Mouse (Mus musculus) neural tube, embryonic 13.5 days (tissue): ENCODE results near the gene Naa16. TPM values are rescaled to one million over a fixed set of nuclear protein-coding genes. Genes with fewer than 3 reads are reported as not detected.

Experiments used
- ATAC-seq: fragments of 200-750 bp; cut with Nextera tagmentation; 2 replicates; pipeline ENCODE4 v1.8.0; 2017; ENCODE audit warnings: low read depth, mild to moderate bottlenecking, moderate TSS enrichment, moderate library complexity
- H3K27ac ChIP-seq: fragments of 300-500 bp; sonication (generic); replicated peaks from 2 replicates; pipeline ENCODE4 v1.5.1; 2015; ENCODE audit warnings: moderate library complexity, mild to moderate bottlenecking, inconsistent platforms
- H3K27me3 ChIP-seq: fragments of 300-500 bp; sonication (generic); 2 replicates; pipeline ENCODE4 v1.6.1; 2015; ENCODE audit warnings: mild to moderate bottlenecking, inconsistent platforms
- H3K36me3 ChIP-seq: fragments of 300-500 bp; sonication (generic); 2 replicates; pipeline ENCODE4 v1.6.1; 2015; ENCODE audit warnings: mild to moderate bottlenecking, inconsistent platforms
- H3K4me1 ChIP-seq: fragments of 300-500 bp; sonication (generic); replicated peaks from 2 replicates; pipeline ENCODE4 v1.6.1; 2015; ENCODE audit warnings: inconsistent platforms
- H3K4me2 ChIP-seq: fragments of 300-500 bp; sonication (generic); 2 replicates; pipeline ENCODE4 v1.6.1; 2015; ENCODE audit warnings: inconsistent platforms, mild to moderate bottlenecking, moderate library complexity
- H3K4me3 ChIP-seq: fragments of 300-500 bp; sonication (generic); 2 replicates; pipeline ENCODE4 v1.5.1; 2015; ENCODE audit warnings: mild to moderate bottlenecking, inconsistent platforms
- H3K9ac ChIP-seq: fragments of 300-500 bp; sonication (generic); 2 replicates; pipeline ENCODE4 v1.6.1; 2015; ENCODE audit warnings: moderate library complexity, mild to moderate bottlenecking, inconsistent platforms
- H3K9me3 ChIP-seq: fragments of 300-500 bp; sonication (generic); 2 replicates; pipeline ENCODE4 v1.6.1; 2016; ENCODE audit warnings: inconsistent platforms
- WGBS: fragments of 180-500 bp; shearing (Covaris S2); methylation state at CpG from one replicate; pipeline ENCODE4 v1.1.7; 2015; 5-methylcytosine and 5-hydroxymethylcytosine counted together
- polyA plus RNA-seq: library from polyadenylated mRNA; unstranded; fragments of >200 nt; fragmentation: Nextera tagmentation; extraction: Ambion mirVana; gene quantifications from 2 replicates; pipeline ENCODE4 v1.2.1, GENCODE M21; 2015

Naa16 gene
- polyA plus RNA-seq, 1 experiment from 2014 or later: 19.2 TPM

DNA sequence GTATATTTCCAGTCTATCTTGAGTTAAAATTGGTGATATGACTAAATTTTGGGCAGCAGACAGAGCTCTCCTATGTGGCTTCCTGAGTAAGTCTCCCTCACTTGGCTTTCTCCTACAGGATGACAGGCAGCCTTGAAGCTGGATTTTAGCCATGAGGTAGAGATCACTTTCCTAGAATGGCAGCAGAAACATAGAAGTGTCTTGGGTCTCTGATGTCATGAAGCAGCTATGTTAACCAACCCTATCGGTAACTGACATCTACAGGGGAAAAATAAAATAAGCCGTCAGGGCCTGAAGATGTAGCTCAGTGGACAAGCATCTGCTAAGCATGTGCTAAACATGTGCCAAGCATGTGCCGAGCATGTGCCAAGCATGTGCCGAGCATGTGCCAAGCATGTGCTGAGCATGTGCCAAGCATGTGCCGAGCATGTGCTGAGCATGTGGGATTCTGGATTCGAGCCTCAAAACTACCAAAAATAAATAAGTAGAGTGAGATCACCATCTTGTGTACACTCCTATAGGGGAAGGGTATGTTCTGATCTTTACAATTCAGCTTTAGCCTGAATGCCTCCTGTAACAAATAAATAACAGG lies 85.6 kb downstream of the Naa16 start:
- Histone ChIP-seq H3K9ac (no peak overlapping the region), H3K4me3 (no peak overlapping the region), H3K27me3 (peaks cover 19% of the 10 kb centered on the region), H3K4me2 (no peak overlapping the region), H3K27ac (no peak overlapping the region), H3K4me1 (peaks cover 23% of the 10 kb centered on the region), H3K9me3 (no peaks in the 10 kb centered on the region), H3K36me3 (no peaks in the 10 kb centered on the region)
- 92% methylated on average over 6 of the region's 6 CpGs for WGBS
- ATAC-seq: no peak

DNA sequence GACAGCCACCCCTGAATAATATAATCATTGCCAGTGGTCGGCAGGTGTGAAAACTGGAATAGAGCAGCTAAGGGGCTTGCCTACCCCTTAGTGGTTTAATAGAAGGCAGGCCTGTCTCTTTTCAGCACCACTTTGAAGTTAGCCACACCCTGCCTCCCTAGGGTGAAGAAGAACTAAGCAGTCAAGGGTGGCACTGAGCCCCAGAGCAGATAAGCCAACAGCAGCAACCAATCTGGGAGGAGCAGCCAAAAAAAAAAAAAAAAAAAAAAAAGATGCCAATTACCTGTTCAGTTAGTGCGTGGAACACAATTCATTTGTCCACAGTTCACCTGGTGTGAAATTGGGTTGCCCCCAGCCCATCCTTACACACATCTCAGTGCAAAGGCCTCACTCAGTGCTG lies 87.4 kb downstream of the Naa16 start:
- Histone ChIP-seq H3K4me2 (no peak overlapping the region), H3K4me3 (no peak overlapping the region), H3K27me3 (peaks cover 35% of the 10 kb centered on the region), H3K9ac (no peak overlapping the region), H3K36me3 (no peaks in the 10 kb centered on the region), H3K9me3 (no peaks in the 10 kb centered on the region), H3K27ac (no peak overlapping the region), H3K4me1 (peaks cover 21% of the 10 kb centered on the region)
- WGBS: 76% methylated on average over 2 of the region's 2 CpGs
- no peak for ATAC-seq

DNA sequence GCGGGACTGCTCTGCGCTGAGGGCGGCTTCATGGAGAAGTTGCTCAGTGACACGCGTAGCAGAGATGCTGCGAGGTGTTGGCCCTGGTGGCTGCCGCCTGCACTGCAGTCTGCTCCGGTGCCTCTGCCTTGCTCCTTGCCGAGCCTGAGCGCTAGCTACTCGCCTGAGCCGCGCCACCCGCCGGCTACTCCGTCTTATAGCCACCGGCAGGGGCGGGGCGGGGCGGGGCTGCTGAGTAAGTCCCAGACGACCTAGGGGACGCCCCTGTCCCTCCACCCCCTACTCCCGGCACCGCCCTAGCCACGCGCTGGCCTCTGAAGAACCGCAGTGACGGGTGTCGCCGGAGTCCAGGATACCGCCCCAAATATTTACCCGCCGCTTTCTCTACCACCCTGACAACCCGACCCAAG lies 89.1 kb downstream of the Naa16 start, which contains the start of gene Rgcc:
TSS of gene Rgcc (minus strand) at position 180 of the 410 bp plus-strand sequence.
- no peak within 1 kb of the TSS for H3K27ac ChIP-seq

DNA sequence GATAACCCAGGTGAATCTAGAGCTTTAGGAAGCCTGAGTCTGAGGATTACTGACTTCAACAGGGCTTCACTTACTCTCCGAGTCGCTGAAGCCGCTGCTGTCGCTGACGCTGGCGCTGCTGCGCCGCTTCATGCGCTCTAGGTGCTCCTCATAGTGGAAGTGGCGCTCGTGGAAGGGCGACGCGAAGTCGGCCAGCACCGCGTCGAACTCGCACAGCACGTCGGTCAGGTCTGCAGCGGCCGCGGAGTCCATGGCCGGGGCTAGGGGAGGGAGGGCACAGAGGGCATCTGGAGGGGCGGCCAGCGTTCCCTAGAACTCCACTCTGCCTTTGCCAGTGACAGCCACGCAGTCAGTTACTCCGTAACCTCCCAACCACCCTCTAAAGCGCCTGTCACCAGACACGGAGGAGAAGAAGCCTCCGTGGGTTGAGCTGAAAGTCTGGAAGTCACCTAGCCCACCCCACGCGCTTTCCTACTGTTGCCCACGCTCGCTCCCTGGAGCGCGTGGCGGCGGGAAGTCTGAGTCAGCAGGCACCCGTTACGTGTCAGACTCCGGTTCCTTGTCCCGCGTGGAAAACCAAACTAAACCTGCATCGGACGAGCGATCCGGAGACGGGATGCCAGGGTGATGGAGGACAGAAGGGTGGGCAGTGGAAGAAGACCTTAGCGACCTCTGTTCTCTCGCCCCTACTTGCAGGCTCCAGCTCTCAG lies 89.8 kb downstream of the Naa16 start:
- ATAC-seq: peak; percentile 58
- Histone ChIP-seq H3K27me3 (peaks cover 36% of the 10 kb centered on the region), H3K36me3 (no peaks in the 10 kb centered on the region), H3K4me2 (peak overlapping the region; percentile 85), H3K9ac (peak overlapping the region; percentile 63), H3K4me3 (peak overlapping the region; percentile 51), H3K27ac (no peak overlapping the region), H3K9me3 (no peaks in the 10 kb centered on the region), H3K4me1 (peaks cover 25% of the 10 kb centered on the region)
- 2% methylated on average over 50 of the region's 52 CpGs for WGBS

More for the DNA sequence above, 89.1 kb downstream of the Naa16 start, which contains the start of gene Rgcc:
- peak within 1 kb of the TSS; percentile 51 for H3K4me3 ChIP-seq
- H3K4me1 ChIP-seq: peaks cover 25% of the 10 kb centered on the region
- no peaks in the 10 kb centered on the region for H3K36me3 ChIP-seq
- 1% methylated on average over 31 of the region's 34 CpGs for WGBS
- peak; percentile 97 for ATAC-seq
- H3K27me3 ChIP-seq: peaks cover 36% of the 10 kb centered on the region
- H3K9me3 ChIP-seq: no peaks in the 10 kb centered on the region
- H3K4me2 ChIP-seq: peak within 1 kb of the TSS; percentile 85
- H3K9ac ChIP-seq: peak within 1 kb of the TSS; percentile 63

DNA sequence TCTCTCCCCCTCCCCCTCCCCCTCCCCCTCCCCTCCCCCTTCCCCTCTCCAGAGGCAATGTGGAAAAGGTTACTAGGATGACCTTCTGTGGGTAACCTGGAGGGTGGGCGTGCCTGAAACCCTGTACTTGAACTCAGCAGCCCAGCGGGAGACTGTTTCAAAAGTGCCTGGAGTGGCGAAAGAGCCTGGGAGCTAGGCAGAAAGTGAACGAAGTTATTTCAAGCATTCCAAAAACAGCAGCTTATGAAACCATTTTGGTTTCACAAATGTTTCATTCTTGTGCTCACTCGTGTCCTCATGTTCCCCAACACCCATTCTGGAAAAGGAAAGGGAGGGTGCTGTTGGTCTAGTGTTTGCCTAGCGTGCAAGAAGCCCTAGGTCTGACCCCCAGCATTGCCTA lies 90.8 kb downstream of the Naa16 start:
- Histone ChIP-seq H3K4me2 (peak overlapping the region; percentile 85), H3K36me3 (no peaks in the 10 kb centered on the region), H3K4me1 (peaks cover 25% of the 10 kb centered on the region), H3K27ac (no peak overlapping the region), H3K9me3 (no peaks in the 10 kb centered on the region), H3K27me3 (peaks cover 36% of the 10 kb centered on the region), H3K4me3 (peak overlapping the region; percentile 51), H3K9ac (peak overlapping the region; percentile 63)
- ATAC-seq: no peak
- 16% methylated on average over 6 of the region's 6 CpGs for whole genome bisulfite sequencing

DNA sequence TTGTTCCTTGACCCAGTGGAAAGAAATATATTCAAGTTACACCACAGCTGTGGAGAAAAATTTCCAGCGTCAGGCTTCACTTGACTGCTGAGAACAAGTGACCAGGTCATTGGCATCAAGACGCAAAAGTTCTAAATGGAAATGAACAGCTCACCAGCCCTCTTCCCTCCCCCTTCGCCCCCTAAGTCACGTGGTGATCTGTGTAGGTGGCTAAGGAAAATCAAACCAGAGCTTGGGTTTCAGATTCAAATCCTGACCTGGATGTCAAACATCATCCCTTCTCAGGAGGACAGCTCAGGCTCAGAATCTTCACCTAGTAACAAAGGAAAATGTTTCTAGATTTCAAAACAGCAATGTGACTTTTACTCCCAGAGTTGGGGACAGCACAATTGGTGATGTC lies 91.3 kb downstream of the Naa16 start:
- peaks cover 36% of the 10 kb centered on the region for H3K27me3 ChIP-seq
- H3K9me3 ChIP-seq: no peaks in the 10 kb centered on the region
- H3K4me2 ChIP-seq: peak overlapping the region; percentile 35
- H3K4me1 ChIP-seq: peaks cover 25% of the 10 kb centered on the region
- WGBS: 42% methylated on average over 4 of the region's 4 CpGs
- no peak overlapping the region for H3K27ac ChIP-seq
- H3K4me3 ChIP-seq: peak overlapping the region; percentile 19
- no peak for ATAC-seq
- no peaks in the 10 kb centered on the region for H3K36me3 ChIP-seq
- H3K9ac ChIP-seq: peak overlapping the region; percentile 41

DNA sequence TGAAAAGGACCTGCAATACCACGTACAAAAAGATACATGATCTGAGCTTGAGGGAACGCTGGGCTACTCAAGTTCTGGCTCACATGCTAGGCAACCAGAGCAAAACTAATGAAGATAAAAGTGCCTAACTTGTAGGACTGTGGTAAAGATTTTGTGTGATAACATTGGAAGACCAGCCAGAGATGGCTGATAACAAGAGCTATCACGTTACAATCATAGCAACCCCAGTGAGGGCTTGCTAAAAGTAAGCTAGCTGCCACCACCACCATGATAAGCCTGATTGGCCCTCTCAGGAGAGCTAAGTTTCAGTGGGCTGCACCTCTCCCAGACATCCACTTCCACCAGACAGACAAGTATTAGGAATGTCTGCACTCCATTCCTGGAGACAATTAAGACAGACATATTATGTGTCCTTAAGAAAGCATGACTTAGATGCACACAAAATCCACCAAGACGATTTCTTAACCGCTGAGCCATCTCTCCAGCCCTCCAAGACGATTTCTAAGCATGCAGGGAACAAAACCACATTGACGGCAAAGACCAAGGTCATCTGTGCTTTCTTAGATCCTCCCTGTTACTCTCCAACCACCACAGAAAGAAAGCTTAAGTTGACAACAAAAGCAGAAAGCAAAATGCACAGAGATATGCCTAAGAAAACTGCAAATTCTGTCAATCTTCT lies 92.1 kb downstream of the Naa16 start:
- WGBS: 81% methylated on average over 7 of the region's 7 CpGs
- peak overlapping the region; percentile 41; the same call in 1 of the 2 replicates for H3K9ac ChIP-seq
- peaks cover 34% of the 10 kb centered on the region for H3K27me3 ChIP-seq
- H3K4me1 ChIP-seq: peaks cover 25% of the 10 kb centered on the region
- no peaks in the 10 kb centered on the region for H3K9me3 ChIP-seq
- H3K36me3 ChIP-seq: no peaks in the 10 kb centered on the region
- ATAC-seq: no peak
- no peak overlapping the region for H3K27ac ChIP-seq
- peak overlapping the region; percentile 35 for H3K4me2 ChIP-seq
- H3K4me3 ChIP-seq: peak overlapping the region; percentile 19

DNA sequence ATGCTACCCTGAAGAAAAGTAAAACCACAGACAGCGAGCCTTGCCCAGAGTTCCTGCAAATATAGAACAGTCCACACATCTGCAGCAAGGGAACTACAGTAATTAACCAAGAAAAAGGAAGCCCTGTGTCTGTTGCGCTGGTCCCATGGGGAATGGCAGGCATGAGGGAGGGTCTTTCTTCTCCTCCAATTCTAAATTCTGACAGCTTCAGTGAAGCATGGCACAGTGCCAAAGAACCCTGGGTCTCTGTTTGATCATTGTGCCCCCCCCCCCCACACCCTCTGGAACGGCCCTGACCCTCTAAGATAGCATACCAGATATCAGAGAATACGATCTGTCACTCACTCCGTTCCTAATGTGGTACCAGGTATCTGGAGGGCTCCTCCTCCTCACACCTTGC lies 93.7 kb downstream of the Naa16 start:
- no peak overlapping the region for H3K9ac ChIP-seq
- 48% methylated on average over 5 of the region's 5 CpGs for WGBS
- H3K36me3 ChIP-seq: no peaks in the 10 kb centered on the region
- H3K4me3 ChIP-seq: no peak overlapping the region
- peaks cover 34% of the 10 kb centered on the region for H3K4me1 ChIP-seq
- H3K4me2 ChIP-seq: peak overlapping the region; percentile 22; the same call in 1 of the 2 replicates
- peaks cover 29% of the 10 kb centered on the region for H3K27me3 ChIP-seq
- ATAC-seq: no peak
- no peak overlapping the region for H3K27ac ChIP-seq
- H3K9me3 ChIP-seq: no peaks in the 10 kb centered on the region

DNA sequence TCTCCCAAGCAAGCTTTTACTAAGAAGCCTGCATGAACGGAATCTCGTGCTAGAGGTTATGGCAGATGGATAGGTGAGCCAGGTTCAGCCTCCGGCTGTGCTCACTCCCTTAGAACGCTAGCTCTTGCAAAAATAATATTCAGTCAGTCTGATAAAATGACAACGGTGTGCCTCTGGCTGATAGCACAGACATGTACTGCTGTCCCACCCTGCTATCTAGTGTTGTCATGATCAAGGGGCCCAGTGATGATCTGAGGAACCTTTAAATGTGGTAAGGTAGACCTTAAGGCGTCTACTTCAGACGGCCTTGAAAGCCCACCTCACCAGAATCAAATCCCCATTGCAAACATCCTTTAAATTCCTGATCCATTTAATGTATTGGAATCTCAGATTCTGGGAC lies 94.4 kb downstream of the Naa16 start:
- no peaks in the 10 kb centered on the region for H3K36me3 ChIP-seq
- no peak for ATAC-seq
- no peak overlapping the region for H3K27ac ChIP-seq
- peaks cover 28% of the 10 kb centered on the region for H3K27me3 ChIP-seq
- no peak overlapping the region for H3K9ac ChIP-seq
- no peak overlapping the region for H3K4me3 ChIP-seq
- peak overlapping the region; percentile 18 for H3K4me2 ChIP-seq
- WGBS: 83% methylated on average over 7 of the region's 7 CpGs
- H3K9me3 ChIP-seq: no peaks in the 10 kb centered on the region
- H3K4me1 ChIP-seq: peaks cover 33% of the 10 kb centered on the region

DNA sequence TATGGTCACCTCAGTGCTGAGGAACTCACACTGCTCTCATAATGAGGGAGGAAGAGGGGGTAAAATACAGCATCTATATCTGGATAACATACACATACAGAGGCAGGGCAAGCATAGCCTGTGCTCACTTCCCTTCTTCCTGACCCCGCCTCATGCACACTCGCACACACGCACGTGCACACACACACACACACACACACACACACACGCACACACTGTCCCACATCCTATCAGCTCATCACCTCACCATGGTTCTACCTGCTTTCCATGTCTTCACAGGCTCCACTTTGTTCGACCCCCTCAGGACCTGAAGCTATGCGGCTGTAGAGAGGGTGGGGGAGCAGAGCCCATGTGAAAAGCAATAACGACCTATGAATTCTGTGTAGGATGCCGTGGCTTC lies 95.0 kb downstream of the Naa16 start:
- WGBS: 82% methylated on average over 9 of the region's 9 CpGs

DNA sequence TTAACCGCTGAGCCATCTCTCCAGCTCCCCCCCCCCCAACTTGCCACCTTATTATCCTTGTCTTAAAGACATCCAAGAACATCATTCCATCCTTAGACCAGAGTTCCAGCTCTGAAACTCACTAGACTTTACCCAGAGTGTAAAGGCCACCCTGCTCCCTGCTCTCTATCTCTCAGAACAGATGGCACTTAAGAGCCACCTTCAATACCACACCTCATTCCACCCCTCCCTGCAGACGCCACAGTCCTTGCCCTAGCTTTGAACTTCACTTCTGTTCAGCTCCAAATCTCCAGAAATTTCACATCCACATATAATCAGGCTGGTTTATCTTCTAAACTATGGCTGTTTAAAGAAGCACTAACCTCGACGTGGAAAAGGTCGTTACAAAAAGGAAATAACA lies 95.6 kb downstream of the Naa16 start:
- peaks cover 32% of the 10 kb centered on the region for H3K4me1 ChIP-seq
- H3K9ac ChIP-seq: no peak overlapping the region
- no peaks in the 10 kb centered on the region for H3K36me3 ChIP-seq
- ATAC-seq: no peak
- no peak overlapping the region for H3K27ac ChIP-seq
- H3K9me3 ChIP-seq: no peaks in the 10 kb centered on the region
- no peak overlapping the region for H3K4me3 ChIP-seq
- WGBS: 73% methylated on average over 5 of the region's 5 CpGs
- H3K4me2 ChIP-seq: peak overlapping the region; percentile 18; the same call in 1 of the 2 replicates
- peaks cover 18% of the 10 kb centered on the region for H3K27me3 ChIP-seq

More for the DNA sequence above, 95.0 kb downstream of the Naa16 start:
- peaks cover 23% of the 10 kb centered on the region for H3K27me3 ChIP-seq
- H3K4me3 ChIP-seq: no peak overlapping the region
- no peak overlapping the region for H3K9ac ChIP-seq
- peak overlapping the region; percentile 18 for H3K4me2 ChIP-seq
- H3K36me3 ChIP-seq: no peaks in the 10 kb centered on the region
- ATAC-seq: no peak
- no peak overlapping the region for H3K27ac ChIP-seq
- peaks cover 32% of the 10 kb centered on the region for H3K4me1 ChIP-seq
- H3K9me3 ChIP-seq: no peaks in the 10 kb centered on the region
